Mouse (Mus musculus) limb, embryonic 12.5 days (tissue): Measurements from ENCODE around the gene Ift122. TPM values are rescaled to one million over a fixed set of nuclear protein-coding genes. Genes with fewer than 3 reads are reported as not detected.

Experiments
- ATAC-seq: fragments of 200-750 bp; cut with Nextera tagmentation; 2 replicates; pipeline ENCODE4 v1.8.0; 2017; ENCODE audit warnings: low read depth, moderate TSS enrichment; ENCODE audit not compliant: insufficient number of reproducible peaks, insufficient read depth, low FRiP score, low TSS enrichment
- H3K27ac ChIP-seq: fragments of 300-500 bp; sonication (generic); 2 replicates; pipeline ENCODE4 v1.5.1; 2016; ENCODE audit warnings: mild to moderate bottlenecking, moderate library complexity
- H3K27me3 ChIP-seq: fragments of 300-500 bp; sonication (generic); 2 replicates; pipeline ENCODE4 v1.6.1; 2016; ENCODE audit warnings: mild to moderate bottlenecking, moderate library complexity
- H3K36me3 ChIP-seq: fragments of 300-500 bp; sonication (generic); 2 replicates; pipeline ENCODE4 v1.6.1; 2016; ENCODE audit warnings: mild to moderate bottlenecking, moderate library complexity
- H3K4me1 ChIP-seq: fragments of 300-500 bp; sonication (generic); replicated peaks from 2 replicates; pipeline ENCODE4 v1.6.1; 2016
- H3K4me2 ChIP-seq: fragments of 300-500 bp; sonication (generic); 2 replicates; pipeline ENCODE4 v1.6.1; 2016; ENCODE audit warnings: mild to moderate bottlenecking, moderate library complexity
- H3K4me3 ChIP-seq: fragments of 300-500 bp; sonication (generic); replicated peaks from 2 replicates; pipeline ENCODE4 v1.5.1; 2016; ENCODE audit warnings: mild to moderate bottlenecking
- H3K9ac ChIP-seq: fragments of 300-500 bp; sonication (generic); replicated peaks from 2 replicates; pipeline ENCODE4 v1.6.1; 2016; ENCODE audit warnings: mild to moderate bottlenecking, moderate library complexity
- H3K9me3 ChIP-seq: fragments of 300-500 bp; sonication (generic); 2 replicates; pipeline ENCODE4 v1.6.1; 2016; ENCODE audit warnings: mild to moderate bottlenecking, moderate library complexity
- WGBS: fragments of 180-500 bp; shearing (Covaris S2); methylation state at CpG from one replicate; pipeline ENCODE4 v1.1.7; 2016; 5-methylcytosine and 5-hydroxymethylcytosine counted together
- polyA plus RNA-seq: library from polyadenylated mRNA; unstranded; fragments of >200 nt; fragmentation: Nextera tagmentation; extraction: Ambion mirVana; gene quantifications from 2 replicates; pipeline ENCODE4 v1.2.1, GENCODE M21; 2016

The Ift122 gene
- polyA plus RNA-seq, 1 experiment from 2014 or later, result 32.1 TPM

DNA sequence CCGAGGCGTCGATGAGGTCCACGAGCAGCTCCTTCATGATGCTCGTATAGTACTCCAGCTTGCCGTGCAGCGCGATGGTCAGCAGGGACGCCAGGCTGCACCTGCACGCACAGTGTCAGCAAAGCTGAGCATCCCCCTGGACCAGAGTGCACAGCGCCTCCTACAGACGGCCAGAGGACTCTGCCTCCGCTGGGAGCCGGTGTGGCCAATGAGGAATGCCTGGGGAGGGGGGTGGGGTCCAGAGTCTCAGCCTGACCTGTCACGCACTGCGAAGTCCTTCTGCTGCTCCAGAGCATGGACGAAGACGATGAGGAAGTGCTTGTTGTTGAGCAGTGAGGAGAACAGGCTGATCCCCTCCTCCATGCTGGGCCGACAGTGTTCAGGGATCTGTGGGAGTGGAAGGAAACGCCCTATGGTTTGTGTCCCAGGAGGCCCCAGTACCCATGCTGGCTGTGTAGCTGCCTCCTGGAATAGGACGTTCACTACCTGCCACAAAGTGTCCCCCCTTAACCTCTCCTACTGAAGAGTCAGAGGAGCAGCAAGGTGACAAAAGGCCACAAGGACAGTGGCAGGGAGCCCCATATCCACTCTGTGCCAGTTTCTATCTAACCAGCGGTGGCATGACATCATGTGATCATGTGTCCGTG is 109.3 kb downstream of the Ift122 start:
- Histone ChIP-seq H3K9ac (no peak overlapping the region), H3K27ac (no peak overlapping the region), H3K4me1 (peaks cover 13% of the 10 kb centered on the region), H3K9me3 (no peaks in the 10 kb centered on the region), H3K36me3 (peaks cover 5% of the 10 kb centered on the region; the same call in 1 of the 2 replicates), H3K27me3 (peaks cover 17% of the 10 kb centered on the region), H3K4me3 (no peak overlapping the region), H3K4me2 (no peak overlapping the region)
- 43% methylated on average over 23 of the region's 23 CpGs for WGBS
- no peak for ATAC-seq

DNA sequence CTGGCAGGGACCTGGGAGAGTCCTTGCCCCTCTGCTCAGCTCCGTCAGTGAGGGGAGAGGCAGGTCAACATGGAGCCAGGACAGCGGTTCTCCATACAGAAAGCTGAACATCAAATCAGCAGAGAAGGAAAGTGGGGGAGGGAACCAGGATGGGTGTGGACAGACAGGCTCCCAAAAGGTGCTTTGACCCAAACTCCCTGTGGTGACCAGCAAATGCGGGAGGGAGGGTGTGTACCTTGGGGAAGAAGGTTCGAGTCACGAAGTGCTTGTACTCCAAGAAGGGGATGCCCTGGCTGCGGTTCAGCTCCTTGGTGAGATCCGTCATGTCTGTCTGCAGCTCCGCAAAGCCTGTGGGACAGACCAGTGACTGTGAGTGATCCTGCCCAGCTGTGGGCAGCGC is 110.4 kb downstream of the Ift122 start:
- 78% methylated on average over 9 of the region's 9 CpGs for WGBS
- Histone ChIP-seq H3K4me3 (no peak overlapping the region), H3K36me3 (peaks cover 5% of the 10 kb centered on the region; the same call in 1 of the 2 replicates), H3K4me1 (peaks cover 14% of the 10 kb centered on the region), H3K4me2 (no peak overlapping the region), H3K9me3 (no peaks in the 10 kb centered on the region), H3K27me3 (peaks cover 17% of the 10 kb centered on the region), H3K27ac (no peak overlapping the region), H3K9ac (no peak overlapping the region)
- ATAC-seq, result no peak

DNA sequence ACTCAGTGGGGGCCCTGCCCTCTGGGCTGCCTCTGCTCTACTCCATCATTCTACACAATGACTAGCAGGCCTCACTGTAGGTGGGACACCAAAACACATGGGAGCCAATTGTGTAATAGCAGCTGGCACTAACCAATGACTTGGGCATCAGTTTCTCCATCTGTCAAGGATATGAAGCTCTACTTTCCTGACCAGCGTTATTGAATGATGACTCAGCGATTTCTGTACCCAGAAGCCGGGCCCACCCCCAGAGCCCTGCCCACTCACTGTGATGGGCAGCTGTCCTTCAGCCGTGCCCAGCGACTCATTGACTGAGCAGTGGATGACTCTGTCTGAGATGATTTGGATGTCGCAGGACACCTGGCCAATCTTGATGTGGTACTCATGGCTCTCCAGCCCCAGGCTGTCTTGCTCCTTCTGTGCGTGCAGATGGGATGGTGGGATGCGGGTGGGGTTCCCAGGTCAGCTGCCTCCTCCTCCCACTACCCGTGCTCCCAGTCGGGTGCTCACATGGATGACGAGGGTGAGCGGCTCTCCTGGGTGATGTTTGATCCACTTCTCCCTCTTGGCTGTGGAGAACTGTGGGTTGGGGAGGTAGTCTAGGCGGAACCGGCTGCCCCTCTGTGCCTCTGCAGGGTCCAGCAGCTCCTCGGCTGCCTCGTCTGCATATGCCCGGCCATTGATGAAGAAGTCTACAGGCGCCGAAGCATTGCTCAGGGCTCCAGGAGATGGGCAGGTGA is 113.1 kb downstream of the Ift122 start:
- ATAC-seq, result no peak
- peaks cover 17% of the 10 kb centered on the region for H3K27me3 ChIP-seq
- H3K4me2 ChIP-seq, result no peak overlapping the region
- H3K9ac ChIP-seq, result no peak overlapping the region
- no peak overlapping the region for H3K27ac ChIP-seq
- 92% methylated on average over 19 of the region's 19 CpGs for WGBS
- peaks cover 5% of the 10 kb centered on the region; the same call in 1 of the 2 replicates for H3K36me3 ChIP-seq
- peaks cover 33% of the 10 kb centered on the region for H3K4me1 ChIP-seq
- H3K9me3 ChIP-seq, result no peaks in the 10 kb centered on the region
- no peak overlapping the region for H3K4me3 ChIP-seq

DNA sequence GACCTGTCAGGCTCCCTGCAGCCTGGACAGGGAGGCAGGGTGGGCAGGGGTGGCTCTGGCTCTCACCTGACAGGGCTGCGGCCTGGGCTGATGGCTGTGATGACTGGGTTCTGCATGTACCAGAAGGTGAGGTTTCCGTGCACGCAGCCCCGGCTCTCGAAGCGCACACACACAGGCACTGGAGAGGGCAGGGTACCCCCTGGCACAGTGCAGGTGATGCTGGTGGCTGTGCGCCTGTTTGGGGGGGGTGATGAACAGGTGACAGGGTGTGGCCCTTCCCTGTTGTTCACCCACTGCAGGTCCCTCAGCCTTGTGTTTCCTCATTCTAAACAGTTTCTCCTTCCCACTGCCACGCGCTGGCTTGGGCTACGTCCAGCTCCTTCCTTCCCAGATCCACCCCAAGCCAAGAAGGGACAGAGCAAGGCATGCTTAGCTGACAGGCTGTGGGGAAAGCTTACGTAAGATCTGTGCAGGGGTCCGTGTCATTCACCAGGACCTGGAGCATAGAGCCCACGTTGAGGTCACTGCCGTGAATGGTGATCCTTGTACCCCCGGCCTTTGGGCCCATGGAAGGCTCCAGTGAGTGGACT is 114.1 kb downstream of the Ift122 start:
- peaks cover 5% of the 10 kb centered on the region; the same call in 1 of the 2 replicates for H3K36me3 ChIP-seq
- 92% methylated on average over 15 of the region's 15 CpGs for WGBS
- no peak overlapping the region for H3K4me2 ChIP-seq
- no peaks in the 10 kb centered on the region for H3K9me3 ChIP-seq
- peaks cover 16% of the 10 kb centered on the region for H3K27me3 ChIP-seq
- no peak overlapping the region for H3K4me3 ChIP-seq
- H3K4me1 ChIP-seq, result peaks cover 42% of the 10 kb centered on the region
- no peak for ATAC-seq
- no peak overlapping the region for H3K9ac ChIP-seq
- no peak overlapping the region for H3K27ac ChIP-seq

DNA sequence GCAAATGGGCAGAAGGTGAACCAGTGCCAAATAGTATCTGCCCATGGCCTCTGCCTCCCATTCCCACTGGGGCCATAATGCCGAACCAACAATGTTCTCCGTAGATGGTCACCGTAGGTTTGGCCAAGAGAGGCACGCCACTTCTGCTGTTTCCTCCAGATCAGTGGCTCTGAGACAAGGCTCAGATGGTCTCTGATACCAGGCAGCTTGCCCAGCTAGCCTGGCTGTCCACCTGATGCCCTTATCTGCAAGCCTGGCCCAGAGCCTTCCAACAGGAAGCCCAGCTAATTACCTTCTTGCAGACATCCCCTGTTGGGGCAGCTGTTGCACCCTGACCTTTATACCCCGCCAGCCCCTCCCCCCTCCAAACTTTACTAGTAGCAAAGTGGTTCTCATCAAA is 114.8 kb downstream of the Ift122 start:
- Histone ChIP-seq H3K9ac (no peak overlapping the region), H3K27me3 (0 out of 2 replicates have a peak, but pooled peaks cover 10% of the 10 kb centered on the region), H3K9me3 (no peaks in the 10 kb centered on the region), H3K4me2 (no peak overlapping the region), H3K4me1 (peaks cover 42% of the 10 kb centered on the region), H3K36me3 (peaks cover 5% of the 10 kb centered on the region; the same call in 1 of the 2 replicates), H3K27ac (no peak overlapping the region), H3K4me3 (no peak overlapping the region)
- WGBS, result 68% methylated on average over 5 of the region's 5 CpGs
- ATAC-seq, result no peak

DNA sequence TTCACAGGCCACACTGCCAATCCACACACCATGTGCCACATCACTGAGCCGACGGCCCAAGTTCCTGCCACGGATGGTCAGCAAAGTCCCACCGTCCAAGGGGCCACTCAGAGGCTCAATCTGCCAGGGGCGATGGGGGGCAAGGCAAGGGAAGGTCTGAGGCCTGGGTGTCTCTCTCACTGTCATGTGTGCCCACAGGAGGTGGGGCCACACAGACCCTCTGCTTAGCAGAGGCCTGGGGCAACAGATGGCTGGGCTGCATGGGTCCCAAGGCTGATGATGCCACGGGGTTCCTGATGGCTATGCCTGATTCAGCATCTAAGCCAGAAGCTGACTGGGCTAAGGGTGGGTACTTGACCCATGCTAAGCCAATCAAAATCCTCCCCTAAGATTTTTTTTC is 115.4 kb downstream of the Ift122 start:
- Histone ChIP-seq H3K9me3 (no peaks in the 10 kb centered on the region), H3K36me3 (peaks cover 5% of the 10 kb centered on the region; the same call in 1 of the 2 replicates), H3K4me1 (peaks cover 42% of the 10 kb centered on the region), H3K27ac (no peak overlapping the region), H3K4me2 (no peak overlapping the region), H3K4me3 (no peak overlapping the region), H3K9ac (no peak overlapping the region), H3K27me3 (0 out of 2 replicates have a peak, but pooled peaks cover 4% of the 10 kb centered on the region)
- ATAC-seq, result no peak
- 82% methylated on average over 6 of the region's 6 CpGs for WGBS

DNA sequence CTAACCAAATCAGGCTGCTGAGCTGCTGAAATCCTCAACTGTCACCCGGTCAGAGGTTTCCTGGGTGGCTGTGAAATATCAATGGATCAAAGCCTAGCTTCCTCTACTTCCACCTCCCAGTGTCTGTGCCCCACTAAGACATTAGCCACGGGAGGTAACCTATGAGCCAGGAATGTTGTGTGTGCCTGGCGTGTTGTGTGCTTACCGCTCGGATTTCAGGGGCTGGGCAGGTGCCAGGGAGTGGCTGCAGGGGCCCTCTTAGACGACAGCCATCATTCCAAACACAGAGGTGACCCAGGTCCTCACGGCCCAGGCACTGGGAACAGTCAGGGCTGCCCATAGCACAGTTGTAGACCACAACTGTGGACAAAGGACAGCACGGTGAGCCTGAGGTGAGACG is 115.8 kb downstream of the Ift122 start:
- no peak for ATAC-seq
- Histone ChIP-seq H3K27ac (no peak overlapping the region), H3K27me3 (peaks cover 4% of the 10 kb centered on the region; the same call in 1 of the 2 replicates), H3K9ac (no peak overlapping the region), H3K4me3 (no peak overlapping the region), H3K36me3 (peaks cover 5% of the 10 kb centered on the region; the same call in 1 of the 2 replicates), H3K9me3 (no peaks in the 10 kb centered on the region), H3K4me1 (peaks cover 44% of the 10 kb centered on the region), H3K4me2 (no peak overlapping the region)
- WGBS, result 60% methylated on average over 9 of the region's 9 CpGs

DNA sequence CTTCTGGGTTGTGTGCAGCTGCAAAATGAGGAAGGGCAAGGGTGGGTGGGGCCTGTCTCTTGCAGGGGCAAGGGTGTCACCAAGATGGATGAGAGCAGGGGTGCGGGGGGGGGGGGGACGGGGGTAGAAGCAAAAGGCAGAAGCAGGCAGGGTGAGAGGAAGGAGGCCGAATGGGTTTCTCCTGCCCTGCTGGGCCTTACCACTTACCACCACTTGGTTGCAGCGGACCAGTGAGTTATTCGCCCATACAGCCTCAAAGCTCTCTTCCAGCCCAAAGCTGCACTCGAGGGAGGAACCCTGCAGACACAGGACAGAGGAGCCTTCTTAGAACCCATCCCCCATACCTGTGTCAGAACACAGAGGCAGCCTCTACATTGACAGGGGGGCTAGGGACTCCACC is 116.7 kb downstream of the Ift122 start:
- H3K4me3 ChIP-seq, result no peak overlapping the region
- H3K9me3 ChIP-seq, result no peaks in the 10 kb centered on the region
- no peak overlapping the region for H3K27ac ChIP-seq
- no peak overlapping the region for H3K9ac ChIP-seq
- ATAC-seq, result no peak
- H3K27me3 ChIP-seq, result peaks cover 4% of the 10 kb centered on the region; the same call in 1 of the 2 replicates
- 54% methylated on average over 6 of the region's 6 CpGs for WGBS
- H3K4me1 ChIP-seq, result peaks cover 45% of the 10 kb centered on the region
- H3K36me3 ChIP-seq, result peaks cover 5% of the 10 kb centered on the region; the same call in 1 of the 2 replicates
- H3K4me2 ChIP-seq, result no peak overlapping the region

DNA sequence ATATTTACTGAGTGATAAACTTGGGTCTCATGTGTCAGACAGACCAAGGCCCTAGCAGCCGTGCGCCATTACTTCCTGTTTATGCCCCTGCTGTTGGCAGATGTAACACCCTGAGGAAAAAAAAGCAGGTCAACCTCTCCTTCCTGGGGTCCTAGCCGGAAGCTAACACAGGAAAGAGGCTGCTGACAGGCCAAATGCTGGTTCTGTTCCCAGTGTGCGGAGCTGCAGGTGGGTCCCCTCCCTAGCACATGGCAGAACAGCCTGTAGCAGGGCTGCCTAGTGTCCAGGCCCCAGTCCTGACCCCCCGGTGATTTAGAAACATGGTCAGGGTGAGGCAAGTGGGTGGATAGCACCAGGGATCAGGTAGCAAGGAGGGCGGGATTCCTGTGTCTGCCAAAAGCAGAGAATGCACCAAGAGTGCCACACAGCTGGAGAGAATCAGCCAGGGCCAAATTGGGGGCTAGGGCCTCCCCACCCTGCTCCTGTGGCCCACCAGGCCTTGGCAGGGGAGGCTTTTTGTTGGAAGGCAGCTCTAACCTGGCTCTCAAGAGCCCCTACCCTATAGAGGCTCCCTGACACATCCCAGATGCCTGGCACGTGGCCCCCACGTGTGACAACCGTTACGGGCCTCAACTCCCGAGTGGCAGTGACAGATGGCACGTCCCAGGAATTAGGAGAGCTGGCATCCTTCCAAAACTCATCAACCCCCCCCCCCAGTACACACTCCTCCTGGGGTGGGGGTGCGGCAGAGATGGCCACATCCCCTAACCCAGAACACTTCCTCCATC is 118.2 kb downstream of the Ift122 start:
- Histone ChIP-seq H3K36me3 (no peaks in the 10 kb centered on the region; the same call in 1 of the 2 replicates), H3K4me1 (peaks cover 45% of the 10 kb centered on the region), H3K9me3 (no peaks in the 10 kb centered on the region), H3K27ac (no peak overlapping the region), H3K4me3 (no peak overlapping the region), H3K9ac (no peak overlapping the region), H3K4me2 (no peak overlapping the region), H3K27me3 (peaks cover 4% of the 10 kb centered on the region; the same call in 1 of the 2 replicates)
- 31% methylated on average over 13 of the region's 13 CpGs for WGBS
- ATAC-seq, result no peak

DNA sequence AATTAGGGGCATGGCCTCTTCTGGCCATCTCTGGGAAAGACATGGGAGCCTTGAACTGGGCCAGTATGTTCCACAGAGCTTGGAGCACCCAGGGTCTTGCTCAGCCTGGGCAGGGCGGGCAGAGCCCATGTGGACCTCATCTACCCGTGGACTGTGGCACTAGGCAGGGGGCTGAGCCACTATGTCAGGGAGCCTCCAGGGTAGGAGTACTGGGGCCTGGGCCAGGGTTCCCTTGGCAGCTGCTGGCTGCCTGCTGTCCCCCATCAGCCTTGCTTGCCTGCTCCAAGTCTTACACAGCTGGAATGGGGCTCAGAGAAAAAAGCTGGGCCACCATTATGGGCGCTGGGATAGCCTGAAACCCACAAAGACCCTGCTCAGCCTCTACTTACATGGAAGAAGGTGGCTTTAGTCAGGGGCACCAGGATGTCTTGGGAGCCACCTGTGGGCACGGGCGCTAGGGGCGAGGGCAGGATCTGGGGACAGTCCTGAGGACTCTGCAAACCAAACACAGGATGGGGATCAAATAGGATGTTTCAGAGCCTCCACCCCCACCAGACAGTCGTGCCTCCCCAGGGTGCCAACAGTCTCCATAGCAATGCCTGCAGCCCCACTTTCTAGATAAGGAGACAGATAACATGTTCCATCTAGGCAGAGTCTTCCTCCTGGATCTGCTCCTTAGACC is 119.0 kb downstream of the Ift122 start:
- H3K27me3 ChIP-seq, result peaks cover 4% of the 10 kb centered on the region; the same call in 1 of the 2 replicates
- H3K9me3 ChIP-seq, result no peaks in the 10 kb centered on the region
- 82% methylated on average over 7 of the region's 7 CpGs for WGBS
- H3K27ac ChIP-seq, result no peak overlapping the region
- peaks cover 45% of the 10 kb centered on the region for H3K4me1 ChIP-seq
- H3K36me3 ChIP-seq, result no peaks in the 10 kb centered on the region
- no peak overlapping the region for H3K9ac ChIP-seq
- H3K4me3 ChIP-seq, result no peak overlapping the region
- ATAC-seq, result no peak
- H3K4me2 ChIP-seq, result no peak overlapping the region
